Mouse (Mus musculus): ENCODE results near the gene Il25.

DNA sequence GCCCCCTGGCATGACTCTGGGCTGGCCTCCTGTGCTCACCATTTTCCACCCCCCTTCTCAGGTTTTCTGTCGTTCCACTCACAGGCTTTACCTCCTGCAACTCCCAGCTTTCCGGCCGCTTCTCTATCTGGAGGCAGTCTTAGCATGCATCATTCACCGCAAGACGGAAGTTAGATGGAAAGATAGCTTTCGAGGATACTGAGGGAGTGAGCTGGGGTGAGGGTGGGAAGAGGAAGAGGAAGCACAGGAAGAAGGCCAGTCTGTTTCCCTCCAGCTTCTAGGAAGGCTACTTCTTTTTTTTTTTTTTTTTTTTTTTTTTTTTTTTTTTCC, 4.3 kb downstream of the Il25 start:
- no peak for TF ChIP-seq CTCF (IDR thresholded peaks at IDR 0.05; ENCODE audit: borderline replicate concordance, insufficient read depth, low read depth, low read length)
- no peak for TF ChIP-seq POLR2A (IDR thresholded peaks at IDR 0.05; ENCODE audit: borderline replicate concordance, insufficient read depth, low read length)
